Mouse (Mus musculus) layer of hippocampus, adult 2 months (tissue): ENCODE data around the gene Rbm25. TPM values are rescaled to one million over a fixed set of nuclear protein-coding genes. Genes with fewer than 3 reads are reported as not detected.
"Not testable (repeated sequence)": the region's sequence is repeated elsewhere in the genome, so short reads cannot be mapped to it uniquely, and the experiment has no call there.

Experiments
- DNase-seq, 2 experiments: peaks; one replicate each; pipeline ENCODE4 v3.0.0; 2022; ENCODE audit warnings: low spot score in 2 of 2
- H3K27ac ChIP-seq: fragments of 200-600 bp; 2 replicates; pipeline ENCODE4 v1.8.1; 2022
- H3K4me3 ChIP-seq: fragments of 200-600 bp; 2 replicates; pipeline ENCODE4 v1.8.1; 2022; ENCODE audit warnings: mild to moderate bottlenecking
- CTCF ChIP-seq: fragments of 200-600 bp; conservative IDR thresholded peaks from 2 replicates; pipeline ENCODE4 v1.8.1; 2022; ENCODE audit warnings: antibody characterized with exemption, mild to moderate bottlenecking, moderate library complexity
- long read RNA-seq, 2 experiments: library from polyadenylated mRNA; stranded (forward); transcript quantifications; one replicate each; pipeline ENCODE4 v2.0.0; 2021; ENCODE audit warnings: borderline mapping rate in 2 of 2
- total RNA-seq, 2 experiments: library from RNA; stranded (reverse); gene quantifications; 2 replicates each; pipeline ENCODE4 v1.2.3; 2021

Gene Rbm25
- total RNA-seq, result 100 to 1,000 TPM; 130 to 143 TPM
- long read RNA-seq, experiment 1, full-length matches to known transcripts, result 22 of 51 reads
- long read RNA-seq, experiment 1, partial matches to known transcripts, result 8 of 51 reads
- long read RNA-seq, experiment 1, other reads (novel, unspliced or antisense), result 21 of 51 reads
- long read RNA-seq, experiment 2, full-length matches to known transcripts, result 34 of 55 reads
- long read RNA-seq, experiment 2, partial matches to known transcripts, result 4 of 55 reads
- long read RNA-seq, experiment 2, other reads (novel, unspliced or antisense), result 17 of 55 reads

DNA sequence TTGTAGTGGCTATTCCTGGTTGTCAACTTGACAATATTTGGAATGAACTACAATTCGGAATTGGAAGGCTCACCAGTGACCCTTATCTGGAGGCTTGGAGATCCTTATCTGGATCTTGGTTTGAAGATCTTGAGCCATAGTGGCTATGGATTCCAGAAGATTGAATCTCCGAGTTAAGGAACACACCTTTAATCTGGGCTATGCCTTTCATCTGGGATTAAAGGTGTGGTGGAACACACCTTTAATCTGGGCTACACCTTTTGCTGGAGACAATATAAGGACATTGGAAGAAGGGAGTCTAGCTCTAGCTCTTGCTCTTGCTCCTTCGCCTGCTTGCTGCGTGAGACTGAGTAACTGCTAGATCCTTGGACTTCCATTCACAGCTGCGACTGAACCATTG lies at the start of gene Rbm25:
Gene Rbm25 (plus strand): TSS at position 301 of the 400 bp plus-strand sequence.
- Histone ChIP-seq H3K4me3 (peak within 1 kb of the TSS; percentile 89), H3K27ac (peak within 1 kb of the TSS; percentile 95)
- DNase-seq, result not testable (repeated sequence)

- DNase-seq, result no peak
- no peak for TF ChIP-seq CTCF
- Histone ChIP-seq H3K27ac (peak overlapping the region; percentile 53; the same call in 1 of the 2 replicates), H3K4me3 (no peak overlapping the region)
These were observed 48.9 kb upstream of the Rbm25 start for GRCm38 (mm10) chr12:83582106-83582505.

GRCm38 (mm10) chr12:83582747-83583146 lies 48.3 kb upstream of the Rbm25 start:
- H3K27ac ChIP-seq, result peak overlapping the region; percentile 53; the same call in 1 of the 2 replicates

GRCm38 (mm10) chr12:83586628-83587027 lies 44.4 kb upstream of the Rbm25 start:
- H3K4me3 ChIP-seq, result no peak overlapping the region
- no peak for DNase-seq
- H3K27ac ChIP-seq, result no peak overlapping the region
- TF ChIP-seq CTCF, result no peak

More at GRCm38 (mm10) chr12:83582747-83583146, 48.3 kb upstream of the Rbm25 start:
- no peak for DNase-seq
- H3K4me3 ChIP-seq, result no peak overlapping the region
- no peak for TF ChIP-seq CTCF

- DNase-seq, result no peak
- H3K27ac ChIP-seq, result no peak overlapping the region
- no peak overlapping the region for H3K4me3 ChIP-seq
- TF ChIP-seq CTCF, result no peak
These were observed 39.1 kb upstream of the Rbm25 start for GRCm38 (mm10) chr12:83591754-83592501.

GRCm38 (mm10) chr12:83594454-83595040 lies 36.5 kb upstream of the Rbm25 start:
- Histone ChIP-seq H3K4me3 (no peak overlapping the region), H3K27ac (no peak overlapping the region)
- TF ChIP-seq CTCF, result no peak
- DNase-seq, result no peak

DNA sequence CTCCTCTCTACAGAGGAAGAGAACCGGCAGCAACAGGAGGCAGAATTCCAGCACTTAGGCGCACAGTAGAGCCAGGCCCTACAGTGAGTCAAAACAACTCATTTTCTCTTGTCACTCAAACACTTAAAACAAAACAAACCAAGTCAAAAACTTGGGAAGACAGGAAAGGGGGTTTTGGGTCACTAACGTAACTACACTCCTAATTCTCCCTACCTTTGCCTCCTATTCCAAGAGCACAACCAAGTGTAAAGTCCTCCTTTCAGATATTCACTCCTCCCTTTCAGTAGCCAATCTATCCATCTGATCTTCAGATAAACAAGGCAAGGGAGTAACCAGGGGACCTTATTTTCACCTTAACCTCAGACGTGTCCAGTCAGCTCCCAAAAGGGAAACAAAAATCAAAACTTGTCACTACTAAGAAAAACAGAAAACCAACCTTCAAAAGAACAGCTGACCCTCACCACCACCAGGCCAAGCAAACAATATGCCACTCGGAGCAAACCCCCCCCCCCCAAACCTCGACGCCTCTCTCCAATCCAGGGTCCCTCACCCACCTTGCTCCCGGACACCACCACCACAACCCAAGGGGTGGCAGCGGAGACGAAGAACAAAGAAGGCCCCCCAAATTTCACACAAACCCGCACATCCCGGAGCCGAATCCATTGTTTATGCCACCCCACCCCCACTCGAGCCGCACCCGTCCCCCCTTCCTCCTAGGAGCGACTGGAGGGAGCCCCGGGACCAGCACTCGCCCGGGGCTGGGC lies 34.7 kb upstream of the Rbm25 start:
- H3K4me3 ChIP-seq, result peak overlapping the region; percentile 67
- DNase-seq, result no peak
- H3K27ac ChIP-seq, result peak overlapping the region; percentile 90
- TF ChIP-seq CTCF, result no peak

DNA sequence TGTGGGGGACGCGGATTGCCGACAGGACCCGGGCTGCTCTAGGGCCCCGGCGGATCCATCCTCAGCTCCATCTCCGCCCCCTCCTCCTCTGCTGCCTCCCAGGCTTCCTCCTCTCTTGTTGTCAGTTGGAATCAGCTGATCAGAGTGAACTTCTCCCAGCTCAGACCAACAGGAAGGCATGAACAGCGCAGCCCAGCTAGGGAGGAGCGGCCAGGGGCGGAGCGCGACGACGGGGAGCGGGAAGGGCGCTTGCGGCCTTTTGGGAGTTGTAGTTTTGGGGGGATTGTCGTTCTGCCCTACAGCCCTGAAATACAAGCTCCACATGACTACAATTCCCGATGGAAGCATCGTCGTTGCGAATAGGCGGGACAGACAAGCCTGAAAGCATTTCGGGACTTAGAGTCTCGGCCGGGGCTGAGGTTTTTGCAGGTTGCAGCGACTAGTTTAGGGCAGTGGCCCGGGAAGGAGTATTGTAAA lies 34.0 kb upstream of the Rbm25 start, which contains the start of gene Zfyve1:
Gene Zfyve1 (minus strand): TSS at position 198 of the 477 bp plus-strand sequence.
- peak within 1 kb of the TSS; percentile 90 for H3K27ac ChIP-seq
- DNase-seq, result peak; percentile 93 to 99
- peak within 1 kb of the TSS; percentile 67 for H3K4me3 ChIP-seq
- no peak; the same call in 1 of the 2 replicates for TF ChIP-seq CTCF

DNA sequence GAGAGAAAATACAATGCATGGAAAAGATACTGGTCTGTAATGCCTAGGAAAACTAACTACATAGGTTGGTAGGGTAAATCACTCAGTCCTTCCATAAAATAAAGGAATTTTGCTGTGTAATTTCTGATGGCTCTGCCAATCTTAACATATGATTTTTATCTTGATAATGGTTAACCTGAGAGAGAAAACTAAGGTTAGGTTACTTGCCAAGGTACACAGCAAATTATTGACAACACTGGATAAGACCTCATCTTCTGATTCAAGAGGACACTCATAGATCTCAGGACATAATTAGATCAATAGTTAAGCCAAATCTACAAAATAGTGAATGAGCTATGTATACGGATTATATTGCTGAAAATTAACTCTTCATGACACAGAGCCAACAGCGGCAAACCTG lies 33.2 kb upstream of the Rbm25 start:
- DNase-seq, result no peak

DNA sequence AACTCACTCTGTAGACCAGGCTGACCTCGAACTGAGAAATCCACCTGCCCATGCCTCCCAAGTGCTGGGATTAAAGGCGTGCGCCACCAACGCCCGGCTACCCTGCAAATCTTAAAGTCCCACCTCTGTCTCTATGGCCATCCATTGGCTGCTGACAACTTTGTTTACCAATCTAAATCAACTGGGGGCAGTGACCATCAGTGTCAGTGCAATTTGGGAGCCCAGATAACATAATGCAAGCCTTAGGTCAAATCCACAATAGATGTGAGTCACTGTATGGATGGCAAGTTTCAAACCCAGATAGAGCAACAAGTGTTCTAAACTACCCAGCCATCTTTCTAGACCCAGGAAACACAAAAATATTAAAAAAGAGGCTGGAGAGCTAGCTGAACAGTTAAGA lies 28.8 kb upstream of the Rbm25 start:
- no peak overlapping the region for H3K4me3 ChIP-seq
- TF ChIP-seq CTCF, result no peak
- no peak overlapping the region for H3K27ac ChIP-seq
- DNase-seq, result no peak

More for the DNA sequence above, 33.2 kb upstream of the Rbm25 start:
- TF ChIP-seq CTCF, result no peak
- Histone ChIP-seq H3K27ac (peak overlapping the region; percentile 75; the same call in 1 of the 2 replicates), H3K4me3 (no peak overlapping the region)

GRCm38 (mm10) chr12:83606411-83606810 lies 24.6 kb upstream of the Rbm25 start:
- H3K27ac ChIP-seq, DNase-seq, H3K4me3 ChIP-seq: not testable (repeated sequence)

- no peak for TF ChIP-seq CTCF
- no peak overlapping the region for H3K4me3 ChIP-seq
- no peak overlapping the region for H3K27ac ChIP-seq
- no peak for DNase-seq
These were observed 13.8 kb upstream of the Rbm25 start for GRCm38 (mm10) chr12:83617261-83617660.
